Mouse (Mus musculus) embryonic facial prominence, embryonic 10.5 days (tissue): ENCODE results near the gene Tprgl. TPM values are rescaled to one million over a fixed set of nuclear protein-coding genes. Genes with fewer than 3 reads are reported as not detected.
A peak's percentile ranks its signal among the peaks of the same experiment; 100 is the strongest.

Experiments
- DNase-seq: peaks from one replicate; pipeline ENCODE4 v3.0.0-alpha.2; 2017; ENCODE audit warnings: low spot score
- H3K27ac ChIP-seq: fragments of 300-500 bp; sonication (generic); replicated peaks from 2 replicates; pipeline ENCODE4 v1.5.1; 2016; ENCODE audit warnings: mild to moderate bottlenecking
- H3K27me3 ChIP-seq: fragments of 300-500 bp; sonication (generic); replicated peaks from 2 replicates; pipeline ENCODE4 v1.6.1; 2016; ENCODE audit warnings: low read depth, mild to moderate bottlenecking; ENCODE audit not compliant: poor library complexity, severe bottlenecking
- H3K36me3 ChIP-seq: fragments of 300-500 bp; sonication (generic); replicated peaks from 2 replicates; pipeline ENCODE4 v1.6.1; 2016; ENCODE audit warnings: mild to moderate bottlenecking, moderate library complexity
- H3K4me1 ChIP-seq: fragments of 300-500 bp; sonication (generic); 2 replicates; pipeline ENCODE4 v1.6.1; 2016
- H3K4me3 ChIP-seq: fragments of 300-500 bp; sonication (generic); 2 replicates; pipeline ENCODE4 v1.5.1; 2016; ENCODE audit warnings: mild to moderate bottlenecking, moderate library complexity
- H3K9me3 ChIP-seq: fragments of 300-500 bp; sonication (generic); 2 replicates; pipeline ENCODE4 v1.6.1; 2016; ENCODE audit warnings: mild to moderate bottlenecking
- WGBS: fragments of 180-500 bp; shearing (Covaris S2); methylation state at CpG from one replicate; pipeline ENCODE4 v1.1.7; 2016; 5-methylcytosine and 5-hydroxymethylcytosine counted together
- polyA plus RNA-seq: library from polyadenylated mRNA; unstranded; fragments of >200 nt; fragmentation: Nextera tagmentation; extraction: Ambion mirVana; gene quantifications from 2 replicates; pipeline ENCODE4 v1.2.1, GENCODE M21; 2016

Tprgl gene
- polyA plus RNA-seq = 108 and 115 TPM in 2 replicates

GRCm38 (mm10) chr4:154160538-154161390, at the start of gene Tprgl:
TSS of gene Tprgl (minus strand) at chr4:154160666.
- under 1% methylated on average over 75 of the region's 75 CpGs for WGBS
- no peaks in the 10 kb centered on the region for H3K9me3 ChIP-seq
- H3K27me3 ChIP-seq = no peaks in the 10 kb centered on the region
- peaks cover 24% of the 10 kb centered on the region for H3K4me1 ChIP-seq
- H3K27ac ChIP-seq = peak within 1 kb of the TSS; percentile 80
- H3K36me3 ChIP-seq = peaks cover 33% of the 10 kb centered on the region
- peak; percentile 98 for DNase-seq
- H3K4me3 ChIP-seq = peak within 1 kb of the TSS; percentile 95

GRCm38 (mm10) chr4:154209825-154210224, 49.4 kb upstream of the Tprgl start:
- H3K27ac ChIP-seq = 0 out of 2 replicates have a peak overlapping the region, but pooled peaks have one; percentile 7
- no peaks in the 10 kb centered on the region for H3K9me3 ChIP-seq
- DNase-seq = no peak
- H3K27me3 ChIP-seq = no peaks in the 10 kb centered on the region
- 19% methylated on average over 3 of the region's 3 CpGs for WGBS
- H3K4me3 ChIP-seq = no peak overlapping the region
- peaks cover 13% of the 10 kb centered on the region; the same call in 1 of the 2 replicates for H3K36me3 ChIP-seq
- peaks cover 62% of the 10 kb centered on the region for H3K4me1 ChIP-seq

- H3K4me3 ChIP-seq = no peak overlapping the region
- H3K4me1 ChIP-seq = peaks cover 62% of the 10 kb centered on the region
- H3K36me3 ChIP-seq = peaks cover 18% of the 10 kb centered on the region
- 72% methylated on average over 6 of the region's 6 CpGs for WGBS
- no peaks in the 10 kb centered on the region for H3K9me3 ChIP-seq
- no peak for DNase-seq
- 0 out of 2 replicates have a peak overlapping the region, but pooled peaks have one; percentile 15 for H3K27ac ChIP-seq
- H3K27me3 ChIP-seq = no peaks in the 10 kb centered on the region
Observed at GRCm38 (mm10) chr4:154209054-154209453, 48.6 kb upstream of the Tprgl start.

GRCm38 (mm10) chr4:154207261-154207660, 46.8 kb upstream of the Tprgl start:
- H3K9me3 ChIP-seq = no peaks in the 10 kb centered on the region
- no peaks in the 10 kb centered on the region for H3K27me3 ChIP-seq
- H3K4me1 ChIP-seq = peaks cover 47% of the 10 kb centered on the region
- H3K4me3 ChIP-seq = no peak overlapping the region
- WGBS = 18% methylated on average over 5 of the region's 5 CpGs
- no peak overlapping the region for H3K27ac ChIP-seq
- DNase-seq = peak; percentile 77
- peaks cover 23% of the 10 kb centered on the region for H3K36me3 ChIP-seq

GRCm38 (mm10) chr4:154205392-154205791, 44.9 kb upstream of the Tprgl start:
- H3K9me3 ChIP-seq = no peaks in the 10 kb centered on the region
- H3K27me3 ChIP-seq = no peaks in the 10 kb centered on the region
- no peak overlapping the region for H3K27ac ChIP-seq
- DNase-seq = no peak
- H3K36me3 ChIP-seq = peaks cover 17% of the 10 kb centered on the region
- H3K4me1 ChIP-seq = peaks cover 50% of the 10 kb centered on the region
- 83% methylated on average over 5 of the region's 5 CpGs for WGBS
- H3K4me3 ChIP-seq = no peak overlapping the region

GRCm38 (mm10) chr4:154204532-154204931, 44.1 kb upstream of the Tprgl start:
- DNase-seq = no peak
- H3K27ac ChIP-seq = peak overlapping the region; percentile 7; the same call in 1 of the 2 replicates
- no peak overlapping the region for H3K4me3 ChIP-seq
- WGBS = 79% methylated on average over 7 of the region's 7 CpGs
- H3K9me3 ChIP-seq = no peaks in the 10 kb centered on the region
- no peaks in the 10 kb centered on the region for H3K27me3 ChIP-seq
- peaks cover 48% of the 10 kb centered on the region for H3K4me1 ChIP-seq
- H3K36me3 ChIP-seq = peaks cover 17% of the 10 kb centered on the region

- Histone ChIP-seq H3K27me3 (no peaks in the 10 kb centered on the region), H3K27ac (no peak overlapping the region; the same call in 1 of the 2 replicates), H3K4me1 (peaks cover 60% of the 10 kb centered on the region), H3K9me3 (no peaks in the 10 kb centered on the region), H3K4me3 (no peak overlapping the region), H3K36me3 (peaks cover 17% of the 10 kb centered on the region)
- 72% methylated on average over 5 of the region's 5 CpGs for WGBS
- DNase-seq = no peak
Observed at GRCm38 (mm10) chr4:154201511-154201910, 41.0 kb upstream of the Tprgl start.

- no peaks in the 10 kb centered on the region for H3K9me3 ChIP-seq
- H3K4me1 ChIP-seq = peaks cover 54% of the 10 kb centered on the region
- peak; percentile 58 for DNase-seq
- H3K4me3 ChIP-seq = peak overlapping the region; percentile 31; the same call in 1 of the 2 replicates
- no peaks in the 10 kb centered on the region for H3K27me3 ChIP-seq
- peak overlapping the region; percentile 89 for H3K27ac ChIP-seq
- peaks cover 30% of the 10 kb centered on the region for H3K36me3 ChIP-seq
- 18% methylated on average over 7 of the region's 7 CpGs for WGBS
Observed at GRCm38 (mm10) chr4:154198377-154198961, 38.0 kb upstream of the Tprgl start.

GRCm38 (mm10) chr4:154197961-154198360, 37.5 kb upstream of the Tprgl start:
- Histone ChIP-seq H3K27me3 (no peaks in the 10 kb centered on the region), H3K4me1 (peaks cover 54% of the 10 kb centered on the region), H3K36me3 (peaks cover 26% of the 10 kb centered on the region), H3K9me3 (no peaks in the 10 kb centered on the region), H3K27ac (peak overlapping the region; percentile 89), H3K4me3 (0 out of 2 replicates have a peak overlapping the region, but pooled peaks have one; percentile 17)
- WGBS = 31% methylated on average over 6 of the region's 6 CpGs
- peak; percentile 50 for DNase-seq

GRCm38 (mm10) chr4:154188948-154189347, 28.5 kb upstream of the Tprgl start:
- Histone ChIP-seq H3K27ac (no peak overlapping the region), H3K4me1 (peaks cover 20% of the 10 kb centered on the region), H3K36me3 (peaks cover 82% of the 10 kb centered on the region), H3K27me3 (no peaks in the 10 kb centered on the region), H3K4me3 (no peak overlapping the region), H3K9me3 (no peaks in the 10 kb centered on the region)
- 70% methylated on average over 8 of the region's 8 CpGs for WGBS
- no peak for DNase-seq

GRCm38 (mm10) chr4:154186002-154186537, 25.6 kb upstream of the Tprgl start:
- Histone ChIP-seq H3K9me3 (no peaks in the 10 kb centered on the region), H3K36me3 (peaks cover 87% of the 10 kb centered on the region), H3K4me3 (no peak overlapping the region), H3K27ac (no peak overlapping the region), H3K4me1 (peaks cover 24% of the 10 kb centered on the region), H3K27me3 (no peaks in the 10 kb centered on the region)
- no peak for DNase-seq
- WGBS = 85% methylated on average over 11 of the region's 11 CpGs

GRCm38 (mm10) chr4:154185001-154185400, 24.5 kb upstream of the Tprgl start:
- no peak overlapping the region for H3K4me3 ChIP-seq
- H3K9me3 ChIP-seq = no peaks in the 10 kb centered on the region
- H3K27ac ChIP-seq = no peak overlapping the region
- H3K4me1 ChIP-seq = peaks cover 20% of the 10 kb centered on the region
- no peak for DNase-seq
- H3K27me3 ChIP-seq = no peaks in the 10 kb centered on the region
- WGBS = 76% methylated on average over 5 of the region's 5 CpGs
- H3K36me3 ChIP-seq = peaks cover 86% of the 10 kb centered on the region
